Mouse (Mus musculus): Measurements from ENCODE around the gene Tulp1.
"Not testable (repeated sequence)": the region's sequence is repeated elsewhere in the genome, so short reads cannot be mapped to it uniquely, and the experiment has no call there.

Gene Tulp1

GRCm38 (mm10) chr17:28344050-28344607, 20.9 kb downstream of the Tulp1 start:
- in situ Hi-C loops (cut with MboI, MseI), result no loop called here

- in situ Hi-C loops (cut with MboI, MseI), result no loop called here
Measured at GRCm38 (mm10) chr17:28341091-28341490, 23.9 kb downstream of the Tulp1 start.

- in situ Hi-C loops (cut with MboI, MseI), result no loop called here
Measured at GRCm38 (mm10) chr17:28340578-28340977, 24.4 kb downstream of the Tulp1 start.

- in situ Hi-C loops (cut with MboI, MseI), result no loop called here
Measured at GRCm38 (mm10) chr17:28337547-28337946, 27.5 kb downstream of the Tulp1 start.

DNA sequence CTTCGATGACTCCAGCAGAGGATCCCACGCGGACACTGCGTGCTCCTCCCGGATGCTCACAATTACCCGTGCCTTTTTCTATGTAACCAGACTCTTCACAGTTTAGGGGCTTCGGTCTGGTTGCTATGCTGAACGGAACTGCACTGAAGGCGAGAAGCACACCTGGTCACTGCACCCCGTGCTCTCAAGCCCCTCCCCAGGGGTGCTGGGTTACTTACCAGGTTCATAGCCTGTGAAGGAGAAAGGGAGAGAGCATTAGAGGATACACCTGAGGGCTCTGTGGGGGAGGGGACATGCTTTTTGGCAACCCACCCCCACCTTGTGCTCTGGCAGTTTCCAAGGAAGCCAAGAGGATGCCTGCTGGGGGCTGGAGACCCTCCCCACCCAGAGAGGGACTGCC, 29.8 kb downstream of the Tulp1 start:
- in situ Hi-C loops (cut with MboI, MseI), result no loop called here

DNA sequence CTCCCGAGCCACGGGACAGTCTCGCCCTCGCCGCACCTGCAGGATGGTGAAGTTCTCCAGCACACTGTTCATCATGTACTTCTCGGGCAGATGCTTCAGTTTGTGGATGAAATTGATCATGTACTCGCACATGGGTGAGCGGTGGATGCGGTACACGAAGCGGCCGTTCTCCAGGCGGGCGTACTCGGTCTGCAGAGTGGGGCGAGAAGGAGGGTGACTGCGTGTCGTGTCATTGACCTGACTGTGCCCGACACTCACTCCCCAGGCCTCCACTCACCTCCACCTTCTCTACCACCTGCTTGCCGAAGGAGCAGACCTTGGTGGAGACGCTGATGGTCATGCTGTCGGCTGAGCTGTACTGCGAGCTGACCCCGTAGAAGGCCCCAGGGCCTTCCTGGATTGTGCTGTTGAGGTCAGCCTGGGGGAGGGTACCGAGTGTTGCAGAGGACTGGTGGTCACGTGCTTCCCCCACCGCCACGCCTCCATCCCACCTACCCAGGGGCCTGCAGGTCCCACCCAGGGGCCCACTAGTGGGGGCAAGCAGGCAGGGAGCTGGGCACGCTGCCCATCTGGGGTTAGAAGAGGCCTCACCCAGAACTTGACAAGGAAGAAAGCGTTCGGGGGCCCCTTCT, 32.0 kb downstream of the Tulp1 start:
- in situ Hi-C loops (cut with MboI, MseI), result no loop called here

DNA sequence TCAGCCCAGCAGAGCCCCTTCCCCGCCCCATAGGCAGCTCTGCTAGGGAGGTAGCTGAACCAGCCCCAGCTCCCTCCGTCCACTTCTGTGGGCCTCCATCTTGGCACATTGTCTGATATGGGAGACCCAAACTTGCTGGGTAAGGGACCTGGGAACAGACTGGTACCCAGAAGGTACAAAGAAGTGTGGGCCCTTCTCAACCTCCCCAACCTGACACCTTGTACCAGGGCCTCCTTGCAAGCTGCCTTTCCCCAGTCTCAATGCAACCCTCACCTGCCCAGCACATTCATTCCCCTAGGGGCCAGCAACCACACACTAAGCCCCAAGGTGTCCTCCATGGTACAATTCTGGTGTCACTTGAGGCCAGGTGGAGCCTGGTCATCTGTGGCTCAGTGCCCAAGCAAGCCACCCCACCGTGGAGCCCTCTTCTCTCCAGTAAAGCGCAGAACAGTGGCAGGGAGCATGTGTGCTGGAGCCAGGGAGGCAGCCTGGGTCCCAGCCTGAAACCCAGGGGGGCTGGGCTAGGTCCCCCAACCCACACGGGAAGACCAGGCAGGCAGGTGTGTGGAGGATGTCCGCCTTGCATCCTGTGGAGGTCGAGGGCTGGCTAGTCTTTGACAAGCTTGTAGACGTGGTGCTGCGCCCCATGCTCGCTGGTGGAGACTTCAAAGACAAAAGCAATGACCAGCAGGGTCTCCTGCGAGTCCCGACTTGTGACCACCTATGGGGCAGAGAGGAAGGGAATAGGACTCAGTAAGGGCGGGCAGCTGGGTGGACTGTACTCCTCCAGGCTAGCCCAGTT, 32.7 kb downstream of the Tulp1 start:
- in situ Hi-C loops (cut with MboI, MseI), result no loop called here

DNA sequence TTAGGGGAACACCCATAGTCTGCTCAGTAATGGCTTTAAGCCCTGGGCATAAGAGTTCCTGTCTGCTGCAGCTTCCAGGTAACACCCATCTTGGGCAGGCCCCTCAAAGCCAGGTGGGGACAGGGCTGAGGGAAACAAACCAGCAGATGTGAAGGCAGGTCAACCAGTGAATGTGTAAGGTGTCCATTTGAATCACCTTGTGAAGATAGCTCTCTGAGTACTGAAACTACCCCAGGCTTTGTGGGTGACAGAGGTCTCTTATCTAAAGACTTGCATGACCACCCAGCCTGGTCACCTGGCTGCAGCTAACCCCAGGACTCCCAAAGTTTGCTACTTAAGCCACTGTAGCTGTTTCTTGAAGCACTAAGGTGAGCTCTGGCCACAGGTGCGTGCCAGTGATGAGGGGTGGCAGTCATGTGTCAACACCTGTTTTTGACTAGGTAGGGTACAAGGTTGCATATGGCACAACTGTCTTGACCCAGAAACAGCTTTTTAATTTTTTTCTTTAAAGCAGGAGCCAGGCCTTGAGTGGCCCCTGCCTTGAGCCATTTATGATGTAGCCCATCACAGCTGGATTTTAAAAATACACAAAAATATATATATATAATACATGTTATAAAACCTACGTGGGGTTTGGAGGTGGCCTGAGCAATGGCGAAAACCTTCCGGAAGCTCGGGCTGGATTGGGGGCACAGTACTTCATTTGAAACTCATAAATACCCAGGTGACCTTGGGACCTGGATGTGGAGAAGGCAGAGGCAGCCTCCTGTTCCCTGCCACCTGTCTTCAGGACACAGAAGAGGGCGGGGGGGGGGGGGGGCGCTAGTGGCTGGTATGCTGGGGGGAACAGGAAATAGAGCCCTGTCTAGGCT, 33.5 kb downstream of the Tulp1 start:
- in situ Hi-C loops (cut with MboI, MseI), result no loop called here

DNA sequence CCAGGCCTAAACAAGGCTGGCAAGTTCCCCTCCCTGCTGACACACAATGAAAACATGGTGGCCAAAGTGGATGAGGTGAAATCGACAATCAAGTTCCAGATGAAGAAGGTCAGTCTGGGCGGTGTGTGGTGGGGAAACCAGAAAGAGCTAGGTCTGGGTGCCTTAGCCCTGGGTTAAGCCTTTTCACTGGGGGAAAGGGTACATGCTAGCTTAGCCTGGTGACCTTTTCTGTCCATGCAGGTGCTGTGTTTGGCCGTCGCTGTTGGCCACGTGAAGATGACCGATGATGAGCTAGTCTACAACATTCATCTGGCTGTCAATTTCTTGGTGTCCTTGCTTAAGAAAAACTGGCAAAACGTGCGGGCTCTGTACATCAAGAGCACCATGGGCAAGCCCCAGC, 34.4 kb downstream of the Tulp1 start:
- in situ Hi-C loops (cut with MboI, MseI), result not testable (repeated sequence)

GRCm38 (mm10) chr17:28330232-28330546, 34.8 kb downstream of the Tulp1 start:
- in situ Hi-C loops (cut with MboI, MseI), result no loop called here

- in situ Hi-C loops (cut with MboI, MseI), result no loop called here
Measured at GRCm38 (mm10) chr17:28329503-28330231, 35.4 kb downstream of the Tulp1 start.

GRCm38 (mm10) chr17:28328946-28329345, 36.1 kb downstream of the Tulp1 start:
- in situ Hi-C loops (cut with MboI, MseI), result no loop called here

GRCm38 (mm10) chr17:28328366-28328928, 36.6 kb downstream of the Tulp1 start, which contains the start of gene Rpl10a:
TSS of gene Rpl10a (plus strand) at chr17:28328471.
- in situ Hi-C loops (cut with MboI, MseI), result no loop called here

GRCm38 (mm10) chr17:28327673-28328325, 37.2 kb downstream of the Tulp1 start:
- in situ Hi-C loops (cut with MboI, MseI), result no loop called here

DNA sequence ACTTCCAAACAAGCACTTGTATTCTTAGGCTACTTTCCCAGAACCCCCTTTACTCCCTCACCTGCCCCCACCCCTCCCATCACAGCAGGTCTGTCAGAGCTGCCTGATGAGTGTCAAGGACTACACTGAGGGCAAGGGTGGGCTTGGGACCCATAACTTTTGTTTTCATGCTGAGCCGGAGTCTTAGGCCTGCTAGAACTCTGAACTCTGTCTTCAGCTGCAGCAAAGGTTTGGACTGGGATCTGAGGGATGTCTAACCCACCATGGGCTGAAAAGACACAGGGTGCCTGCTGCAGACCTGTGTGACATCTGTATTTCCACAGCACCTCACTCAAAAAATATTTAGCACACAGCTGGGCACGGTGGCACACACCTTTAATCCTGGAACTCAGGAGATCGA, 38.1 kb downstream of the Tulp1 start:
- in situ Hi-C loops (cut with MboI, MseI), result no loop called here

DNA sequence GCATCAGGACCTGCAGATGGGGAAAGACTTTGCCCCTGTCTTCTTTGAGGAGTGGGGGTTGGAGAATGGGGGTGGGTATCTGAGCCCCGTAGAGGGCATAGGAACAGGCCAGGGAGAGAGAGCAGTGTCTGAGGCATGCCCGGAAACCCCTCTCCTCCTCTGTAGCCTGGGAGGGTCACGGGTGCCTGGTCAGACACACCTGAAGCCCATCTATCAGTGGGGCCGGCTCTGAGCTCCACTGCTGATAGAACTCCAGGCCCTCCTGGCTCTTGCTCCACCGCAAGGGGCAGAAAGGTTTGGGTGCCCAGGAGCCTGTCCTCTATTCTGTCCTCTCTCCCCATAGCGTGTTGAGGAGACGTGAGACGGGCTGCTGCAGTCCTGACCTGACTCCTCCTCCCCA, 39.3 kb downstream of the Tulp1 start:
- in situ Hi-C loops (cut with MboI, MseI), result no loop called here

GRCm38 (mm10) chr17:28324416-28324815, 40.6 kb downstream of the Tulp1 start:
- in situ Hi-C loops (cut with MboI, MseI), result not testable (repeated sequence)

DNA sequence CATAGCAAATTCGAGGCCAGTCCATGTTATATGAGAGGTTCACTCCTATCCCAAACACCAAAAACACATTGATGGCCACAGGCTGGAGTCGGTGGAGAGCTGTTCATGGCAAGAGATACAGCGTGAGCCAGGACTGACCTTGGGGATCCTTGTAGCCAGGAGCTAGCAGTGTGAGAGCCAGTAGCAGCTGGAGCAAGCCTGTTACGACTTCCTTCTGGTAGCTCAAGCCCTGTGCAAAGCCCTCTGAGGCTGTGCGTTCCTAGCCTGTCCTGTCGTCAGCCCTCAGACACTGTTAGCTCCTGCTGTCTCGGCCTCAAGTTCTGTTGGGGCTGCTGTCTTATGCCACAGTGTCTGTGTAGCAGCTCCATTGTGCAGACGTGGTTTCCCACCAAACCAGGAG, 41.2 kb downstream of the Tulp1 start:
- in situ Hi-C loops (cut with MboI, MseI), result no loop called here

DNA sequence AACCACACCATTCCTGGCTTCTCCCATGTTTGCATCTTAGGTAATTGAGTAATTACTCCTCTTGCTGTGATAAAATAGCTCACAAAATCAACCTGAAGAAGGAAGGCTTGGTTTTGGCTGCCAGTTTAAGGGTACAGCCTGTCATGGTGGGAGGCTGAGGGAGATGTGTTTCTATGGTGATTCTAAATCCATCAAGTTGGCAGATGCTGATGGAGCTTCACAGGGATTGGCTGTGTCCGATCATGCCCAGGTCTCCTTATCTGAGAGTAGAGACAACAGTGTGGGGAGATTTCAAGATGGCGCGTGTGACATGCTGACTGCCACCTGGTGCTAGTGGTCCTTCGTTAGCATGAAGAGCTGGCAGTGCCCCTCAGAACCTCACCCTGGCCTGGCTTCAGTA, 43.3 kb downstream of the Tulp1 start:
- in situ Hi-C loops (cut with MboI, MseI), result no loop called here

GRCm38 (mm10) chr17:28317725-28318124, 47.3 kb downstream of the Tulp1 start:
- in situ Hi-C loops (cut with MboI, MseI), result no loop called here

GRCm38 (mm10) chr17:28317091-28317490, 47.9 kb downstream of the Tulp1 start:
- in situ Hi-C loops (cut with MboI, MseI), result no loop called here

All from T-helper 17 cell (primary cell).